Mouse (Mus musculus) liver (tissue): ENCODE data around the gene Ifngr2.

Source experiments
- DNase-seq: peaks from one replicate; pipeline ENCODE4 v3.0.0-alpha.2; 2020; ENCODE audit warnings: mixed read lengths

Gene Ifngr2

GRCm38 (mm10) chr16:91612525-91612924 lies 65.7 kb downstream of the Ifngr2 start:
- DNase-seq, result no peak

GRCm38 (mm10) chr16:91614552-91614951 lies 67.7 kb downstream of the Ifngr2 start:
- no peak for DNase-seq
